Comparison of ENCODE assay signal across 9 mouse cellular contexts in genomic region chr5:112597876-112598275, GRCm38 (mm10). TPM values are rescaled to one million over a fixed set of nuclear protein-coding genes. Genes with fewer than 3 reads are reported as not detected.
DNase-seq lines count a peak whose midpoint lies in the region; TF ChIP-seq lines count a peak whose summit lies in the region.
"Had no signal": no experiment of that assay in that cellular context is flagged by ENCODE, and none has a peak within 500 bp of the region (broad histone marks: within the 10 kb centered on the region; RNA-seq: fewer than 3 reads in every experiment).

No protein-coding gene starts in this region.

- no peak for TF ChIP-seq EP300 in heart, adult 2 months (IDR thresholded peaks at IDR 0.05; ENCODE audit: insufficient read depth, low read depth, low read length)

- H3K4me1 ChIP-seq in heart, adult 2 months (ENCODE audit: control insufficient read depth, insufficient read depth, low read length) = no peaks in the 10 kb centered on the region
- H3K4me1 ChIP-seq in heart, embryonic 10.5 days = no peaks in the 10 kb centered on the region

- WGBS in heart, adult 2 months = 68% methylated on average over 6 of the region's 6 CpGs
- 81% methylated on average over 6 of the region's 6 CpGs for WGBS in heart, embryonic 10.5 days

- no peak for TF ChIP-seq POLR2A in heart, adult 2 months (IDR thresholded peaks at IDR 0.05; ENCODE audit: insufficient read depth, low read depth, low read length)

- H3K36me3 ChIP-seq in heart, adult 2 months (ENCODE audit: control insufficient read depth, insufficient read depth, low read length) = no peaks in the 10 kb centered on the region
- no peaks in the 10 kb centered on the region for H3K36me3 ChIP-seq in heart, embryonic 10.5 days

- intact Hi-C loops in heart, adult 2 months (cut with DNase I) = no loop called here

- TF ChIP-seq CTCF in heart, adult 2 months (IDR thresholded peaks at IDR 0.05) = no peak

- no peaks in the 10 kb centered on the region for H3K27me3 ChIP-seq in heart, adult 2 months (ENCODE audit: control insufficient read depth, insufficient read depth, low read length)
- H3K27me3 ChIP-seq in heart, embryonic 10.5 days (ENCODE audit: insufficient read depth, poor library complexity, severe bottlenecking) = peaks cover 57% of the 10 kb centered on the region

- no peaks in the 10 kb centered on the region for H3K9me3 ChIP-seq in heart, embryonic 10.5 days

- no peak overlapping the region for H3K9ac ChIP-seq in heart, adult 2 months (ENCODE audit: low read depth, low read length)
- H3K9ac ChIP-seq: lung, embryonic 14.5 days had no signal

- peak; percentile 52 to 59 for DNase-seq in heart, adult 2 months
- no peak for DNase-seq in heart, embryonic 10.5 days (ENCODE audit: low spot score)
- DNase-seq in adipocyte (ENCODE audit: low spot score) = peak; percentile 27
- peak; percentile 97 to 99 for DNase-seq in cerebellum, postnatal 14 days
- DNase-seq in kidney, postnatal 14 days = peak; percentile 77
- DNase-seq in right cerebral cortex, postnatal 25 days = peak; percentile 39
- DNase-seq in lung, postnatal 14 days = no peak
- no peak for DNase-seq in lung, postnatal 25 days (ENCODE audit: low spot score)
- DNase-seq: lung, embryonic 14.5 days had no signal

- H3K27ac ChIP-seq in heart, adult 2 months = no peak overlapping the region
- no peak overlapping the region for H3K27ac ChIP-seq in heart, embryonic 10.5 days

- no peaks in the 10 kb centered on the region for H3K79me2 ChIP-seq in heart, adult 2 months (replicated peaks; ENCODE audit: control insufficient read depth, insufficient read depth, low read length)

- no peak overlapping the region for H3K4me3 ChIP-seq in heart, adult 2 months
- H3K4me3 ChIP-seq in heart, embryonic 10.5 days = no peak overlapping the region

RNA-seq across cellular contexts. Expression of gene Sez6l, which starts 20.9 kb away (rescaled TPM):
- under 1 TPM; 0.08 to 0.09 TPM for total RNA-seq in heart, adult 2 months (2021)
- 0.15 and 0.25 TPM in 2 replicates for polyA plus RNA-seq in heart, adult 2 months (2012; rRNA removed)
- polyA plus RNA-seq in heart, embryonic 10.5 days (2016; fragmentation: Nextera tagmentation; extraction: Ambion mirVana) = 0.16 and 0.63 TPM in 2 replicates

Comparison
In these comparisons a context has a peak if more than half of its experiments do, and no peak if none do; other contexts are left out.
1. DNase-seq: peak in heart, adult 2 months (2 of 2), adipocyte (single experiment), cerebellum, postnatal 14 days (2 of 2), kidney, postnatal 14 days (single experiment) and right cerebral cortex, postnatal 25 days (single experiment); none in heart, embryonic 10.5 days (single experiment), lung, postnatal 14 days (single experiment) and lung, postnatal 25 days (single experiment).